Mouse (Mus musculus) cerebral cortex, adult 2 months (tissue): ENCODE results near the gene Dip2b.

Source experiments
- WGBS: fragments of 180-500 bp; shearing (Covaris S2); methylation state at CpG from one replicate; pipeline ENCODE4 v1.1.7; 2018; 5-methylcytosine and 5-hydroxymethylcytosine counted together

Gene Dip2b

DNA sequence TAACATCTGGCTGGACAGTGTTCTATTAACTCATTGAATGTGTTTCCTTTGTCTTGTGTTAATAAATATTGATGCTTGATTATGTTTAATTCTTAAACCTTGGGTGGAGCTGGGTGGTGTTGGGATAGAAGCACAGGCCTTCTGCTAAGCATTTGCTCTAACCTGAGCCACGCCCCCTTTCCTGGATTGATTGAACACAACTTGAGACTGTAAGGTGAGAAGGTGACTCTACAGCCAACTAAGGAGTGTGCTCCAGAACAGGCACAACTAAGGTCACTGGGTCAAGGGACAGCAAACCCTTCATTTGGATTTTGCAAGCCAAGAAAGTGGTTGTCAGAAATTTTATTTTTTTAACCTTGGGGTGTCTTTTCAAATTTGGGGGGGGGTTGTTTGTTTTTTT, 180.9 kb downstream of the Dip2b start:
- 89% methylated on average over 1 of the region's 1 CpGs for WGBS

DNA sequence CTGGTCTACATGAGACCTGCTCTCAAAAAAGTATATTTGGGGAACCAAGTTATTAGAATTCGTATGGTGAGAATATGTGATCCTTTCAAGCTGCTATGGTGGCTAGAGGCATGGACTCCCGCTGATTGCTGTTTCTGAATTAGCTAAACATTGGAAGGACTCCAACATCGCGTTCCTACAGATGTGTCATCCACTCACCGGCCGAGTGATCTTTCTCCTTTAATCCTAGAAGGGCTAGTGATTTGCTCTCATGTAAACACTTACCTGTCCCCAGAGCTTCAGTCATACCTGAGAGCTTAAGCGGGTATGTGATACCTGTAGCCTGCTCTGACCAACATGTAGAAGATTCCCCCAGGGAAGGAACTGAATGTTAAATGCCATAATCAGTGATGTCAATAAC, 182.5 kb downstream of the Dip2b start:
- 54% methylated on average over 7 of the region's 7 CpGs for WGBS

DNA sequence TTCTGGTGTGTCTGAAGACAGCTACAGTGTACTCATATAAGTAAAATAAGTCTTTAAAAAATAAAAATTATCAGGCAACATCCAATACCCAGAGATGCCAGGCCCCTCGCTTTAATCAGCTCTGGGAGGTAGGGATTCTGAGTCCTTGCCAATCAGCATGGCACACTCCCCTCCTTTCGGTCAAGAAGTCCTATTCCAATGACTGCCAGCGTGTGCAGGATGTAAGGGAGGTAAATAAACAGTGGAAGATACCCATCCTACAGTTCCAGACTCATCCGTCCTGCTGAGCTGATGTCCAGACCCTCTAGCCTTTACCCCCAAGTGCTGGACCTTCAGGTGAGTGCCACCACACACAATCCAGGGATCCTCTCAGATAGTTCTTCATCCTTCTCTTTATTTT, 186.9 kb downstream of the Dip2b start:
- WGBS: 83% methylated on average over 4 of the region's 4 CpGs

DNA sequence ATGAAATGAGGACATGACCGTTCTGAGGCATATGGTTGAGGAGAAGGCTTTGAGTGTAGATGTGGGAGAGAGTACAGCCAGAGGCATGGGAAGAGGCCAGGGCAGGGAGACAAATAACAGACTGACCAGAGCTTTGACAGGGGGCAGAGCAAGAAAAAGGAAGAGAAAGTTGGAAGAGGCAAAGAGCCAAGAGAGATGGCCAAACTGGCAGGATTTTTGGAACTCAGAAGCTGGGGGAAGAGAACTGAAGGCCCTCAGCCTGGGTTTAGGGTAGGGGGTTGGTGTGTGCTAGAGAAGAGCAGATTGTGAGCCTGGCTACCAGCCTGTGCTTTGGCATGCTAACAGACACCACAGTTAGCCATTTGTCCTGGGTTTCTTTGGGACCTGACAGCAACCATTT, 187.4 kb downstream of the Dip2b start:
- WGBS: 35% methylated on average over 1 of the region's 1 CpGs

DNA sequence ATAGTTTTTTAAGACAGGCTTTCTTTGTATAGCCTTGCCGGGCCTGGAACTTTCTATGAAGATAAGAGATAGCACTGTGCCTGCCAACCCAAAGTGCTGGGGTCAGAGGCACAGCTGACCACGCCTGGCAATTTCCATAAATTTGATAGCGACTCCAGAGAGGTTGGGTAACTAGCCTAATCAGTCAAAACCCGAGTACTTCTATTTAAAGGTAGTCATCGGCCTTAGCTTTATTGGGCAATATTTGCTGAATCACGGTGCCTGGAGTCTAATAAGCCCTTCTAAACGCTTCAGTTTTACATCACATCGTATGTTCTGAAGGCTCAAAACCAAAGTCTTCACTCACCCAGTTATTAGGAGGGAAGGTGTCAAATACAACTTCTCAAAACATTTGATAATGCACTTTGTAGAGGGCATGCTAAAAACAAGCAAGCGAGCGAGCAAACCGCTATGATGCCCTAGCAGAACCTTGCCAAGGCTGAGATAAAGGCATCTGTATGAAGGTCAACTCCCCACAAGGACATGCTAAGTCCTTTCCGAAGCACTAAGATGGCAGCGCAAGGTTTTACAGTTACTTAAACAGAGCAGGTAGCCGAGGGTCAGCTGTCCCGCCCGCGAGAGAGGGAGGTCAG, 188.7 kb downstream of the Dip2b start:
- WGBS: 3% methylated on average over 17 of the region's 17 CpGs

DNA sequence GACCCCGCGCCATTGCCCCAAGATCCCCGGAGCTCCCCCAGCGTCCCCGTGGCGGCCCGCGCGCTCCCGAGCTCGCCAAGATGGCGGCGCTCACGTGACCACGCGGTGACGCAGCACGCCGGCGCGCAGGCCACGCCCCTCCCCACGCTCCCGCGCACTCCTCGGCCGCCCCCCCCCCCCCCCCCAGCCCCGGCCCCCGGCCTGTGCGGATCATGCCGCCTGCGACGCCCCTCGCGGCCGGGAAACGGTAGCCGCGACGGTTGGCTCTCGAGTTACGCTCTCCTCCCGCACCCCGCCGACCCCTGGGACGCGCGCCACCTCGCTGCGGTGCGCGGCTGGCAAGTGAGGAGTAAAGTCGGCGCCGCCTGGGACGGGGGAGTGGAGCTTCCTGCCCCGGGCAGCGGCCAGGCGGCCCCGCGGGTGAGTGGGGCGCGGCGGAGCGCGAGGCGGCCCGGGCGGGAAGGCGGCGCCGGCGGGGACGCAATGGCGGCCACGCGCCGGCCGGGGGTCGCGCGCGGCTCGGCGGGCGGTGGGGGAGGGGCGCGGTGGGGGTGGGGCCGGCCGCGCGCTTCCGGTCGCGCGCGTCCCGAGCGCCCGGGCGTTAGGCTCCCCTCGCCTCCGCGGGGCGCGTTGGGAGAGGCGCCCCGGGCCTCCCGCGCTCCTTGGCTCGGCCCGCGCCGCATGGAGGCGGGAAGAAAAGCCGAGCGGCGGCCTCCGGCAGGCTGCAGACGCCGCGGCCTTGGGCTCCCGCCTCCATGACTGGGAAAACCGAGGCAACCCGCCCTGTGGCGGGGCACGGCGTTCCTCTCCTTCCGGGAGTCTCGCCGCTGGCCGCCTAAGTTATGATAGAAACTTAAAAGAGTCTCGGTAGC, 189.4 kb downstream of the Dip2b start, which contains the start of gene Atf1:
Gene Atf1 (plus strand): TSS at position 157 of the 872 bp plus-strand sequence.
- WGBS: under 1% methylated on average over 101 of the region's 133 CpGs

DNA sequence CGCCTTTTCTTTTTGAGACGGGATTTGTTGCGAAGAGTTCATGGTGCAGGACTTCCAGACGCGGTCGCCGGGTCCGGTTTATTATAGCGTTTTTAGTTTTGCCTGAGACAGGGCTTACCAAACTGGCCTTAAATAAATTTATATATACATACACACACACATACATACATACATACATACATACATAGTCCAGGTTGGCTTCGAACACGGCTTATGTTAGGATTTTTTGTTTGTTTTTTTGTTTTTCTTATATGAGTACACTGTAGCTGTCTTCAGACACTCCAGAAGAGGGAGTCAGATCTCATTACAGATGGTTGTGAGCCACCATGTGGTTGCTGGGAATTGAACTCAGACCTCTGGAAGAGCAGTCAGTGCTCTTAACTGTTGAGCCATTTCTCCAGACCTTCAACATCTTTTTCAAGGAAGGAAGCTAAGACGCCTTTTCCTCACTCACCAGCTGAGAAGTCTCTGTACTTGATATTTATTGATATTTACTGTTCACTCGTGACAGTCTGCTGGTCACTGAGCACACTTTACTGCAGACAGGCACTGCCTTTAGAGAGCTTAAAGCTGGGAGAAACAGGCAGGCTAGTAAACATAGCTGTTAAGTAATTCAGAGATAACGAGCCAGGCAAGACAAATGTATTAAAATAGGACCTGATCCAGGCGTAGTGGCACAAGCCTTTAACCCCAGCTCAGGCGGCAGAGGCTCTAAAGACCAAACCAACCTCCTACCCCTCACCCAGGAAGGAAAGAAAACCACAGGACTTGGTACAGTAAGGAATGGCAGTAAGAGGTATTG, 190.3 kb downstream of the Dip2b start:
- WGBS: 10% methylated on average over 16 of the region's 16 CpGs

DNA sequence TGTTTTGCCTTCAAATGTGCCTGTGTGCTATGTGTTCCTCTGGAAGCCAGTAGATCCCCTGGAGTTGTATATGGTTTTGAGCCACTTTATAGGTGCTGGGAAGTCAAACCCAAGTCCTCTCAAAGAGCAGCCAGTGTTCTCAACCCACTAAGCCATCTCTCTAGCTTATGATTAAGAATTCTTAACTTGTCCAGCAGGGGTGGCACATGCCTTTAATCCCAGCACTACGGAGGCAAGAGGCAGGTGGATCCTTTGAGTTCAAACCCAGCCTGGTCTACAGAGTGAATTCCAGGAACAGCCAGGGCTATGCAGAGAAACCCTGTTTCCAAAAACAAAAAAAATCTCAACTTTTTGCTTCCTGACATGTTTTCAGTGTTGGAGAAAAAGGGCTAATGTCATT, 192.2 kb downstream of the Dip2b start:
- WGBS: 31% methylated on average over 1 of the region's 1 CpGs

DNA sequence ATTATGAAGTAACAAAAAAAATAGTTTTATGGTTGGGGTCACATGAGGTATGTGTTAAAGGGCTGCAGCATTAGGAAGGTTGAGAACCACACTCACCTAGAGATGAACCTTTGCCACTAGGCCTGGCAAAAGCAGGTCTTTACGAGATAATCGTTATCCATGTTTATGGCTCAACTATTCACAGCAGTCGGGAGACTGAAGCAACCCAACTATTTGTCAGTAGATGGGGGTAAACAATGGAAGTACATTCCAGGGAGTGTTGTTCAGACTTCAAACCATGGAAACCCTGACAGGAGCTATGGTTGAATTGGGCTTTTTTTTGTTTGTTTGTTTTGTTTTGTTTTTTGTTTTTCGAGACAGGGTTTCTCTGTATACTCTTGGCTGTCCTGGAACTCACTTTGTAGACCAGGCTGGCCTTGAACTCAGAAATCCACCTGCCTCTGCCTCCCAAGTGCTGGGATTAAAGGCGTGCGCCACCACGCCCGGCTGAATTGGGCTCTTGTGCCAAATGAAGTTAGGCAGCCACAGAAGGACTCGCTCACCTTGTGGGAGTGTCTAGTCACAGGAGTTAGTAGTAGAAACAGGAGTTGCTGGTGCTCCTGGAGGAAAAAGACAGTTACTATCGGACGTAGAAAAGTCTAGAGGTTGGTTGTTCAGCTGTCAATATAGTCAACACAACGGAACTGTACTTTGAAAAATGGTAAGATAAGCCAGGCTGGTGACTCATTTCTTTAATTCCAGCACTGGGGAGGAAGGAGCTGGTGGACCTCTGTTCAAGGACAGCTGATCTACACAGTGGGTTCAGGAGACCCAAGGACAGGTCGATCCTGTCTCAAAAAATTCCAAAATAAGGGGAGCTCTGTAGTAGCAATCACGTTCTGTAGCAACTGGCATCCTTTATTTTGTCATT, 193.4 kb downstream of the Dip2b start:
- WGBS: 80% methylated on average over 14 of the region's 14 CpGs

DNA sequence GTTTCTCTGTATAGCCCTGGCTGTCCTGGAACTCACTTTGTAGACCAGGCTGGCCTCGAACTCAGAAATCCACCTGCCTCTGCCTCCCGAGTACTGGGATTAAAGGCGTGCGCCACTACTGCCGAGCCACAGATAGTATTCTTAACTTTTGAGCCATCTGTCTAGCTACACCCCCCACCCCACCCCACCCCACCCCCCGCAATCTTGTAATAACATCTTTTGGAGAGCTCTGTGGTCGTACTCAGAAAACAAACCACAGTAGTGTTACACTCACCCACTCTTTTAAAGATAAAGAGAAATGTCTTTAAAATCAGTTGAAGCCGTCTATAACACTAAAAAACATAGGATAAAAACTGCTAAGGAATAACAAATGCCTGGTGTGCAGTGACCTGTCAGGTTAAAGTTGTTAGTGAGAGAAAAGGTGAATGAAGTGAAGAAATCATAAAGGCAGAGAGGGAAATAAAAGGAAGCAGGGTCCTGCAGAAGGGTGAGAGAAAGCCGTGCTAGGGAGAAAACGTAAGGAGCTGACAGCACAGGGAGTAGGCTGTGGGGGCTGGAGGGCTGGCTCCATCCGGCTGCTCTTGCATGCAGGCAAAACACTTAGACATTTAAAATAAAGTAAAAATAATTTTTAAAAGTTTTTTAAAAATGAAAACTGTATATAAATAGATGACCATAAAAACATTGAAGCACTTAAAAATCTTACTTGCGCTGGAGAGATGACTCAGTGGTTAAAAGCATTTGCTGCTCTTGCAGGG, 196.9 kb downstream of the Dip2b start:
- 57% methylated on average over 12 of the region's 12 CpGs for WGBS

DNA sequence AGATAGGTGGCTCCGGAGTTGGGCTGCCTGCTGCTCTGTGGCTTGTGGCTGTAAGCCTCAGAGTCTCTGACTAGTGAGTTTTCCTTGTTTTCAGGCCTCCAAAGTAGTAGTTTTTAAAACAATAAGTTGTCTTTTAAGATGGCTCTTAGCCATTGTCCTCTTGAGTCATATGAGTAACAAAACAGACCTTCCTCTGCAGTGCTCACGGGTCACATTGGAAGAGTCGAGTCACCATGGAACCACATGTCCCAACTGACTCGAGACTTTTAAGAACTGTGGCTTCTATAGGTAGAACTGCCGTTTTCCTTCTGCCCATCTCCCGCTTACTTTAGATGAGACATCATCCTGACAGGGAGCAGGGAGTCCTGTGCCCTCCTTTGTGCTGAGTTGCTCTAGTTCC, 198.5 kb downstream of the Dip2b start:
- 65% methylated on average over 6 of the region's 6 CpGs for WGBS

DNA sequence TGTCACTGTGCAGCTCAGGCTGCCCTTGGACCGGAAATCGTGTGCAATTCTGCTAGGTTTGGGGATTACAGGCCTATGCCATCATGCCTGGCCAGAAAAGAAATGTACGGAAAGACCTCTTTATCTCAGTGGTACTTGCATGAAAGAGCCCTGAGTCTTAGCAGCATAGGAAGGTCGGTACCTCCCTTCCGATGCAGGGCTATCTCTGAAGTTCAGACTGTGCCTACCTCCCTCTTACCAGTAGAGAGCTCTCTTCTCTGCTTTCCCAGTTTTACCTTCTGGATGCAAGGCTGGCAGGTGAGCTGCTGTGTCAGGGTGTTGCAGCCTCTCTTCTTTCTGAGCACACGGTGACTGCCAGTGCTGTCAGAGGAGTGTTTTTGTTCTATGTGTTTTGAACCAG, 203.3 kb downstream of the Dip2b start:
- 79% methylated on average over 6 of the region's 6 CpGs for WGBS

DNA sequence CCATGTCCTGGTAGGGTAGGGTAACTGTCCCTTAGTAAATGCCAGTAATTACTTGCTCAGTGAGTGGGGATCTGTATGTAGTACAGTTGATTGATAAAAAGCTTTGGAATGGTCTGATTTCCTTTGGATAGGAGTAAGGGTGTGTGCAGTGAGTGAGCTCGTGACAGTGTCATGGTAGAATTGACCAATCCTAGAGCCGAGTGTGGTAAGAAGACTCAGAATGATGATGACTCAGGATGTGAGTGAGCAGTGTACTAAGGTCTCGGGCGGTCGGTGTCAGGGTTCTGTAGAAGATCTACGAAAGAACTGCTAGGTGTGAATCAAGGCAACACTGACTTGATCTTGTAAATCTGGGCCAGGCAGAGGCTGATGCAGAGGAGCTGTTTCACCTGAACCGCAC, 207.5 kb downstream of the Dip2b start:
- WGBS: 84% methylated on average over 7 of the region's 7 CpGs

DNA sequence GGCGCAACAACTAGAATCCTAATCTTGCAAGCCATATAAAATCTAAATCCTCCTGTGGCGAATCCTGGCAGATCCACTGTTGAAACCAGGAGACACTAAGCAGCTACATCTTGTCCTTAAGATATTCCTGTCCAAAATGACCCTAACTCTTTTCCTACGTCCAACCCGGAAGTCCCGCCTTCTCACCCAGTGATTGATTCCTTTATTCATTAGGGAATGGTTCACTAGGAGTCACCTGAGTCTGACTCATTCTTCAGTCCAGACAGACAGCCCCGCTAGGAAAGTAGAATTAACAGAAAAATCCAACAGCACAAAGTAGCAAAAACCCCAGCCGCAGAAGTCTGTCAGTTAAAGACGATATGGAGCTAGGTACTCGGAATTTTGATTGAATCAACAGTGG, 208.8 kb downstream of the Dip2b start:
- 92% methylated on average over 9 of the region's 9 CpGs for WGBS

DNA sequence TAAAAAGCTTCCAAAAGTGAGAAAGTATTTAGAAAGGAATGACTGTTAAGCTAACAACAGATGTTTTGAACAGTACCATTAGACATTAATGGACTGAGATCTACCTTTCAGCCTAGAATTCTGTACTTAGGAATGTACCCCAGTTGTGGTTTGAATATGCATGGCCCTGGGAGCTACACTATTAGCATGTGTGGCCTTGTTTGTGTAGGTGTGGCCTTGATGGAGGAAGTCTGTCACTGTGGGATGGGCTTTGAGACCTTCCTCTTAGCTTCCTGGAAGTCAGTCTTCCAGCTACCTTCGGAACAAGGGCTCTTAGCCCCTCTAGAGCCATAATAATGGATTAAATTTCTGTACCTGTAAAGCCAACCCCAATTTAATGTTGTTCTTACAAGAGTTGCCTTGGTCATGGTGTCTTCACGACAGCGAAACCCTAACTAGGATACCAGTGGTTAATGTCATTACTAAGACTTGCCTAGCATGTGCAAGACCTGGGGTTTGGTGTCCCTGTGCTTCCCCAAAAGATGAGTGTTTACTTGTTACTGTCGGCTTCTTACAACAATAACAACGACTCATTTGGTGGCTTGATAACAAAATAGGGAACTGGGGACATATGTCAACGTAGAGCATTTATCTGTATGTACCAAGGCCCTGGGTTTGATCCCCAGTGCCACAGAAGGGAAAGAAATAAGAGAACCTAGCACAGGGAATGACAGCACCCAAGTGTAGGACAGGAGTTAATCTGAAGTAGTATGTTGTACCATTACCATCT, 210.4 kb downstream of the Dip2b start:
- 91% methylated on average over 6 of the region's 6 CpGs for WGBS

DNA sequence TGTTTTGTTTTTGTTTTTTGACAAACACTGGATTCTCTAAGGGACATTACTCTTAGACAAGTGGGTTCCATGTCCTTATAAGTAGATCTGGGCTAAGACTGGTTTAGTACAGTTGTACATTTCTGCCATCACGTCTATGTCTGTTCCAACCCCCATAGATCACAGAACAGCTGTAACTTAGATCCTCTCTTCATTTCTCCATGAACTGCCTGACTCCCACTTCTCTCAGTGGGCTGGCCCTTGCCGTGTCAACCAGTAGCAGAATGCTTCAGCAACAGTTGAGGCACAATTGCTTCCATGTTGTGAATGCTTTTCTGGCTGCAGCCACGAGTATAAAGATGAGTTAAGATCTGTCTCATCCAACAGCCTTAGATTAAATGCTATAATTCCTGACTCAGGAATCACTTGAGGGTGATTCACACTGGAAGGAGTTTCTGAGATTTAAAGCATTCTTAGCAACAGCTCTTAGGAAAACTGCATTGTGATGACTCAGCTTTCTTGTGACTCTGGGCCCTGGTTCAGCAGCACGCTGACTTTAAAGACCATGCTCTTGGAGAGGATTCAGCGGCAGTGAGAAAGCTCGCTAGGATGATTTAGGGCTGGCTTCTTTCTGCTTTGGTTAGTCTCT, 212.8 kb downstream of the Dip2b start:
- WGBS: 45% methylated on average over 6 of the region's 6 CpGs

DNA sequence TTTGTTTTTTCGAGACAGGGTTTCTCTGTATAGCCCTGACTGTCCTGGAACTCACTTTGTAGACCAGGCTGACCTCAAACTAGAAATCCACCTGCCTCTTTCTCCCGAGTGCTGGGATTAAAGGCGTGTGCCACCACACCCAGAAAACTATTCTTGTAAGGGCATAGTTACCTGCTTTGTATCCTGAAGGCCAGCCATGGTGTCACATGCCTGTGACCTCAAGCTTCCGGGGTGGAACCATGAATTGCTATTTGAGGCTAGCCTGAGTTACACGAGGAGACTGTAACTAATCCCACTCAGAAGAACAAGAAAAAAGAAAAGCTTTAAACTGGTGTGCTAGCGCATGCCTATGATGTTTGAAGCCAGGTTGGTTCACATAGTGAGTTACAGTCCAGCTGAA, 217.9 kb downstream of the Dip2b start:
- 82% methylated on average over 6 of the region's 6 CpGs for WGBS

DNA sequence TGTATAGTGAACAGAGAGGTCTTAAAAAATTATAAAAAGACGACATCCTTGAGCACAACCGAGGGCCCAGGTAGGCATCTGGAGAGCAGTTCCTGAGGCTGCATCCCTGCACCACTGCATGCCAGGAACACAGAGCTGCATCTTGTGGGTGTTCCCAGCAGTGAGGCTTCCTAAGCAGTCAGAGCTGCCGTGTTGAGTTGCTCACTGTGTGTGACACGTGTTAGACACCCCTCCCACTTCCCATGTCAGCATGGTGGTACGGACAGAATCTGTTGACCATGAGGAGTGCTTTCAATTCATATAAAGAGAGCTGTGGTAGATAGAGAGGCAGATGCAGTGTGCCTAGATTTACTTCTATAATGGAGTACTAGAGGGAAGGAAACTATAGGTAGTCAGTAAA, 218.8 kb downstream of the Dip2b start:
- 72% methylated on average over 5 of the region's 5 CpGs for WGBS

DNA sequence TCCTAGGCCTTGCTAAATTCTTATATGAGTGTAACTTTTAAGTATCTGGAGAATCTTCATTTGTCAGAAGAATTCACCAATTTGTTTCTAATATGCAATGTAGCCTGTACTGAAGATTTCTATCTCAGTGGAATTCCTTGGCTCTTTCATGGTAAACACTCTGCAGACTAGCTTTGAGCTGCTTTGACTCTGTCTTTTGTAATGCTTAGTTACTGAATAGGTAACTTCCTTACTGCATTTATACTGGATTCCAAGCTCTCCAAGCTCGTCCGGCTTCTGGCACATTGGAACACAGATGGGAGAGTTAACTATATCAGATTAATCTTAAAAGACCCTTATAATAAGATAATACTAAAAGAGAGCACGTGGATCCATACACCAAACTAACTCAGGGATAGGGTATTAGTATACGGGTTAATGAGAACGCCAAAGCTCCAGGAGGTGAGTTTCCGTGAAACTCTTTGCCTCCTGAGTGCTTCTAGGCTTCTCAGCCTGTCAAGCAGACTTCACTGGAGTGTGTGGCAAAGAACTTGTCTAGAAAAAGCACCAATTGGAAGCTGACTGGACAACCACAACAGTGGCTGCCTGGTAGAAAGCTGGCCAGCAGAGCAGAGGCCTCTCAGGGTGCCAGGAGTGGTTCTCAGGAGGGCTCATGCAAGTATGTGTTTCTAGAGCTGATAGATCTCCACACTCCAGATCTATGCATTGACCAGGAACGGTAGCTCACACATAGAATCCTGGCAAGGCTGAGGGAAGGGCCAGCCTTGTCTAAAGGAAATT, 220.4 kb downstream of the Dip2b start:
- 95% methylated on average over 7 of the region's 7 CpGs for WGBS
